Mouse (Mus musculus) regulatory T cell (primary cell): Measurements from ENCODE around the gene Rasa3.

Experiments used
- in situ Hi-C: fragments of 300-600 bp; cut with MboI, MseI; formaldehyde crosslinking; loops from one replicate; pipeline ENCODE4 v1.15.1; 2025; ENCODE audit warnings: high pct_unique_total_duplicates

The Rasa3 gene

GRCm38 (mm10) chr8:13623038-13623750, 54.2 kb downstream of the Rasa3 start:
- in situ Hi-C loops = no loop called here

GRCm38 (mm10) chr8:13620226-13620920, 57.0 kb downstream of the Rasa3 start:
- in situ Hi-C loops = no loop called here

GRCm38 (mm10) chr8:13616831-13617505, 60.4 kb downstream of the Rasa3 start:
- in situ Hi-C loops = no loop called here

- in situ Hi-C loops = no loop called here
Observed at GRCm38 (mm10) chr8:13614924-13615391, 62.4 kb downstream of the Rasa3 start.

- in situ Hi-C loops = no loop called here
Observed at GRCm38 (mm10) chr8:13614136-13614535, 63.3 kb downstream of the Rasa3 start.

- in situ Hi-C loops = no loop called here
Observed at GRCm38 (mm10) chr8:13611702-13612101, 65.7 kb downstream of the Rasa3 start.

- in situ Hi-C loops = no loop called here
Observed at GRCm38 (mm10) chr8:13609971-13610370, 67.4 kb downstream of the Rasa3 start.

- in situ Hi-C loops = no loop called here
Observed at GRCm38 (mm10) chr8:13608946-13609345, 68.5 kb downstream of the Rasa3 start.

- in situ Hi-C loops = no loop called here
Observed at GRCm38 (mm10) chr8:13605920-13606480, 71.4 kb downstream of the Rasa3 start.

- in situ Hi-C loops = loop anchor here (5.0 kb wide), 1 partner anchor 75 kb away; the partner anchor contains the start of gene Rasa3
Observed at GRCm38 (mm10) chr8:13602621-13603020, 74.8 kb downstream of the Rasa3 start.

GRCm38 (mm10) chr8:13601166-13601565, 76.2 kb downstream of the Rasa3 start:
- in situ Hi-C loops = loop anchor here (5.0 kb wide), 1 partner anchor 76 kb away; the partner anchor contains the start of gene Rasa3

GRCm38 (mm10) chr8:13600716-13601115, 76.7 kb downstream of the Rasa3 start:
- in situ Hi-C loops = loop anchor here (5.0 kb wide), 1 partner anchor 77 kb away; the partner anchor contains the start of gene Rasa3

GRCm38 (mm10) chr8:13600204-13600603, 77.2 kb downstream of the Rasa3 start:
- in situ Hi-C loops = loop anchor here (5.0 kb wide), 1 partner anchor 77 kb away; the partner anchor contains the start of gene Rasa3

GRCm38 (mm10) chr8:13597777-13598176, 79.6 kb downstream of the Rasa3 start:
- in situ Hi-C loops = no loop called here

- in situ Hi-C loops = no loop called here
Observed at GRCm38 (mm10) chr8:13595861-13596260, 81.5 kb downstream of the Rasa3 start.

- in situ Hi-C loops = no loop called here
Observed at GRCm38 (mm10) chr8:13594884-13595323, 82.5 kb downstream of the Rasa3 start.

GRCm38 (mm10) chr8:13593340-13593739, 84.1 kb downstream of the Rasa3 start:
- in situ Hi-C loops = no loop called here

- in situ Hi-C loops = no loop called here
Observed at GRCm38 (mm10) chr8:13591246-13591645, 86.2 kb downstream of the Rasa3 start.

GRCm38 (mm10) chr8:13589071-13589470, 88.3 kb downstream of the Rasa3 start:
- in situ Hi-C loops = no loop called here

GRCm38 (mm10) chr8:13584652-13585051, 92.8 kb downstream of the Rasa3 start:
- in situ Hi-C loops = no loop called here

GRCm38 (mm10) chr8:13577869-13578268, 99.5 kb downstream of the Rasa3 start:
- in situ Hi-C loops = no loop called here

- in situ Hi-C loops = no loop called here
Observed at GRCm38 (mm10) chr8:13571999-13572398, 105.4 kb downstream of the Rasa3 start.
